Mouse (Mus musculus) CH12.LX (cell line): ENCODE data around the gene Btbd6. TPM values are rescaled to one million over a fixed set of nuclear protein-coding genes. Genes with fewer than 3 reads are reported as not detected.

ENCODE experiments used
- DNase-seq: peaks from one replicate; pipeline ENCODE4 v3.0.0-alpha.2; 2013; ENCODE audit errors: extremely low read depth
- H3K27ac ChIP-seq: 2 replicates; pipeline ENCODE4 v1.5.1; 2012; ENCODE audit warnings: low read depth, mild to moderate bottlenecking, control low read depth, moderate library complexity; ENCODE audit not compliant: insufficient read depth
- H3K27me3 ChIP-seq: replicated peaks from 2 replicates; pipeline ENCODE3; 2012; ENCODE audit warnings: inconsistent platforms
- H3K36me3 ChIP-seq, 2 experiments: replicated peaks in 1 of 2; 2 replicates each; pipeline versions ENCODE3 to v1.6.1; 2012; ENCODE audit warnings: inconsistent platforms in 1 of 2, low read length in 1 of 2, mild to moderate bottlenecking in 1 of 2, mixed read lengths in 1 of 2, moderate library complexity in 1 of 2; ENCODE audit not compliant: control insufficient read depth in 1 of 2, insufficient read depth in 1 of 2
- H3K4me1 ChIP-seq, 2 experiments: 2 replicates each; pipeline ENCODE4 v1.6.1; 2012; ENCODE audit warnings: inconsistent platforms in 1 of 2, moderate library complexity in 1 of 2; ENCODE audit not compliant: insufficient read depth in 2 of 2, control insufficient read depth in 1 of 2
- H3K4me2 ChIP-seq: 2 replicates; pipeline ENCODE4 v1.6.1; 2012; ENCODE audit warnings: low read depth, mild to moderate bottlenecking, control low read depth; ENCODE audit not compliant: poor library complexity, insufficient read depth, severe bottlenecking
- H3K4me3 ChIP-seq, 3 experiments: fragments of 150-350 bp in 1 of 3; sonication (generic) in 1 of 3; replicated peaks in 1 of 3; 2 replicates each; pipeline versions ENCODE3 to v1.5.1; 2011 to 2012; ENCODE audit warnings: low read depth in 2 of 3, low read length in 2 of 3, mild to moderate bottlenecking in 2 of 3, moderate library complexity in 2 of 3, control low read depth in 1 of 3, improper control_type of control experiment in 1 of 3, inconsistent platforms in 1 of 3, mixed read lengths in 1 of 3; ENCODE audit not compliant: poor library complexity in 1 of 3
- H3K79me2 ChIP-seq: replicated peaks from 2 replicates; pipeline ENCODE4 v1.6.1; 2012; ENCODE audit warnings: mild to moderate bottlenecking, moderate library complexity; ENCODE audit not compliant: control insufficient read depth, poor library complexity, insufficient read depth, severe bottlenecking; ENCODE audit errors: extremely low read depth
- H3K9ac ChIP-seq: 2 replicates; pipeline ENCODE4 v1.6.1; 2012; ENCODE audit warnings: low read depth, mild to moderate bottlenecking, control low read depth, moderate library complexity; ENCODE audit not compliant: insufficient read depth
- H3K9me3 ChIP-seq: replicated peaks from 2 replicates; pipeline ENCODE3; 2012; ENCODE audit warnings: low read length, inconsistent platforms, mixed read lengths
- CHD1 ChIP-seq: IDR thresholded peaks from 2 replicates; pipeline ENCODE4 v1.6.1; 2012; ENCODE audit warnings: low read depth, low read length, improper control_type of control experiment, inconsistent platforms
- CHD2 ChIP-seq: IDR thresholded peaks from 2 replicates; pipeline ENCODE4 v1.6.1; 2011; ENCODE audit warnings: low read length, improper control_type of control experiment
- E2F4 ChIP-seq: IDR thresholded peaks from 2 replicates; pipeline ENCODE4 v1.6.1; 2011; ENCODE audit warnings: low read depth, low read length, improper control_type of control experiment; ENCODE audit not compliant: insufficient replicate concordance
- ELF1 ChIP-seq: IDR thresholded peaks from 2 replicates; pipeline ENCODE4 v1.6.1; 2014; ENCODE audit warnings: low read depth, mild to moderate bottlenecking, inconsistent platforms, low read length, improper control_type of control experiment
- EP300 ChIP-seq: IDR thresholded peaks from 2 replicates; pipeline ENCODE4 v1.6.1; 2011; ENCODE audit warnings: low read length, improper control_type of control experiment
- ETS1 ChIP-seq: conservative IDR thresholded peaks from 2 replicates; pipeline ENCODE4 v1.6.1; 2012; ENCODE audit warnings: low read depth, mild to moderate bottlenecking, inconsistent platforms, low read length, improper control_type of control experiment, moderate library complexity
- GABPA ChIP-seq: IDR thresholded peaks from 2 replicates; pipeline ENCODE4 v1.6.1; 2012; ENCODE audit warnings: low read depth, low read length, improper control_type of control experiment, inconsistent platforms; ENCODE audit not compliant: insufficient replicate concordance
- HCFC1 ChIP-seq: IDR thresholded peaks from 2 replicates; pipeline ENCODE4 v1.6.1; 2012; ENCODE audit warnings: low read depth, mild to moderate bottlenecking, inconsistent platforms, low read length, improper control_type of control experiment
- JUND ChIP-seq: conservative IDR thresholded peaks from 2 replicates; pipeline ENCODE4 v1.6.1; 2011; ENCODE audit warnings: low read depth, low read length, improper control_type of control experiment
- KAT2A ChIP-seq: IDR thresholded peaks from 2 replicates; pipeline ENCODE4 v1.6.1; 2012; ENCODE audit warnings: low read length, improper control_type of control experiment, inconsistent platforms; ENCODE audit not compliant: insufficient replicate concordance
- MAFK ChIP-seq: IDR thresholded peaks from 2 replicates; pipeline ENCODE4 v1.6.1; 2011; ENCODE audit warnings: low read length, improper control_type of control experiment; ENCODE audit not compliant: insufficient replicate concordance
- MAX ChIP-seq: IDR thresholded peaks from 2 replicates; pipeline ENCODE4 v1.6.1; 2011; ENCODE audit warnings: low read length, improper control_type of control experiment
- MAZ ChIP-seq: IDR thresholded peaks from 2 replicates; pipeline ENCODE4 v1.6.1; 2012; ENCODE audit warnings: low read depth, mild to moderate bottlenecking, inconsistent platforms, low read length, improper control_type of control experiment, moderate library complexity
- MEF2A ChIP-seq: IDR thresholded peaks from 2 replicates; pipeline ENCODE4 v1.6.1; 2014; ENCODE audit warnings: low read depth, mild to moderate bottlenecking, inconsistent platforms, low read length, improper control_type of control experiment, borderline replicate concordance
- MXI1 ChIP-seq: IDR thresholded peaks from 2 replicates; pipeline ENCODE4 v1.6.1; 2011; ENCODE audit warnings: mild to moderate bottlenecking, low read depth, low read length, improper control_type of control experiment
- NELFE ChIP-seq: IDR thresholded peaks from 2 replicates; pipeline ENCODE4 v1.6.1; 2011; ENCODE audit warnings: low read depth, low read length, improper control_type of control experiment
- NRF1 ChIP-seq: IDR thresholded peaks from 2 replicates; pipeline ENCODE4 v1.6.1; 2014; ENCODE audit warnings: low read depth, mild to moderate bottlenecking, inconsistent platforms, low read length, improper control_type of control experiment, moderate library complexity
- PAX5 ChIP-seq: IDR thresholded peaks from 2 replicates; pipeline ENCODE4 v1.6.1; 2012; ENCODE audit warnings: low read length, inconsistent platforms, mixed read lengths
- POLR2A ChIP-seq: IDR thresholded peaks from 2 replicates; pipeline ENCODE4 v1.6.1; 2011; ENCODE audit warnings: low read depth, mild to moderate bottlenecking, improper control_type of control experiment, low read length
- RAD21 ChIP-seq: IDR thresholded peaks from 2 replicates; pipeline ENCODE4 v1.6.1; 2011; ENCODE audit warnings: low read depth, mild to moderate bottlenecking, low read length, improper control_type of control experiment, moderate library complexity
- RCOR1 ChIP-seq: conservative IDR thresholded peaks from 2 replicates; pipeline ENCODE4 v1.6.1; 2012; ENCODE audit warnings: low read depth, mild to moderate bottlenecking, inconsistent platforms, low read length, improper control_type of control experiment
- SMC3 ChIP-seq: IDR thresholded peaks from 2 replicates; pipeline ENCODE4 v1.6.1; 2011; ENCODE audit warnings: low read depth, low read length, improper control_type of control experiment
- TBP ChIP-seq: conservative IDR thresholded peaks from 2 replicates; pipeline ENCODE4 v1.6.1; 2011; ENCODE audit warnings: low read depth, low read length, improper control_type of control experiment
- TCF12 ChIP-seq: IDR thresholded peaks from 2 replicates; pipeline ENCODE4 v1.6.1; 2014; ENCODE audit warnings: low read depth, mild to moderate bottlenecking, inconsistent platforms, low read length, improper control_type of control experiment
- UBTF ChIP-seq: IDR thresholded peaks from 2 replicates; pipeline ENCODE4 v1.6.1; 2012; ENCODE audit warnings: low read depth, mild to moderate bottlenecking, inconsistent platforms, low read length, improper control_type of control experiment, moderate library complexity
- USF1 ChIP-seq: IDR thresholded peaks from 2 replicates; pipeline ENCODE4 v1.6.1; 2014; ENCODE audit warnings: low read depth, mild to moderate bottlenecking, inconsistent platforms, low read length, improper control_type of control experiment
- USF2 ChIP-seq: conservative IDR thresholded peaks from 2 replicates; pipeline ENCODE4 v1.6.1; 2011; ENCODE audit warnings: low read depth, low read length, improper control_type of control experiment
- ZC3H11A ChIP-seq: IDR thresholded peaks from 2 replicates; pipeline ENCODE4 v1.6.1; 2012; ENCODE audit warnings: low read depth, mild to moderate bottlenecking, inconsistent platforms, low read length, improper control_type of control experiment
- ZMIZ1 ChIP-seq: IDR thresholded peaks from 2 replicates; pipeline ENCODE4 v1.6.1; 2012; ENCODE audit warnings: low read depth, mild to moderate bottlenecking, inconsistent platforms, low read length, improper control_type of control experiment
- dilution Hi-C: fragments of 300-500 bp; cut with MboI; formaldehyde crosslinking; loops from 2 replicates; pipeline ENCODE4 v1.14.3; 2020; ENCODE audit warnings: low sequenced_read_pairs; ENCODE audit not compliant: extremely low pct_unique_long_range_greater_than_20kb, extremely low pct_ligation_motif_present
- in situ Hi-C: fragments of 300-500 bp; cut with MboI; formaldehyde crosslinking; loops from 3 replicates; pipeline ENCODE4 v1.14.3; 2019; ENCODE audit warnings: low sequenced_read_pairs, low pct_ligation_motif_present, low pct_unique_long_range_greater_than_20kb, mixed read lengths
- polyA plus RNA-seq: library from polyadenylated mRNA; unstranded; fragments of >175 nt; gene quantifications from 2 replicates; pipeline ENCODE4 v1.2.1, GENCODE M21; 2012; ENCODE audit warnings: low read depth; ENCODE audit not compliant: insufficient read length
- total RNA-seq, 2 experiments: library from RNA; depleted of rRNA; stranded (reverse); fragments of 300-350 nt in 1 of 2; fragments of >200 nt in 1 of 2; gene quantifications; 2 replicates each; pipeline ENCODE4 v1.2.3; 2012 to 2014

The Btbd6 gene
- total and polyA plus RNA-seq, 3 experiments = 5.6 to 11.9 (median 9.9) TPM

GRCm38 (mm10) chr12:112941776-112942713, 34.2 kb upstream of the Btbd6 start, which contains the start of gene Nudt14:
Gene Nudt14, minus strand, starts transcription at chr12:112942124.
- in situ Hi-C loops (loop anchor here (5.0 kb wide), 1 partner anchor 70 kb away; no protein-coding TSS in a partner anchor), dilution Hi-C loops (no loop called here)
- peak; percentile 77 for DNase-seq
- H3K36me3 ChIP-seq = peaks cover 0 to 6% of the 10 kb centered on the region in 2 experiments
- H3K27me3 ChIP-seq = peaks cover 2% of the 10 kb centered on the region
- no peaks in the 10 kb centered on the region for H3K79me2 ChIP-seq
- H3K4me1 ChIP-seq = peaks cover 12 to 33% of the 10 kb centered on the region in 2 experiments
- H3K4me2 ChIP-seq = peak within 1 kb of the TSS; percentile 90
- peak within 1 kb of the TSS; percentile 56; the same call in 1 of the 2 replicates for H3K27ac ChIP-seq
- H3K9ac ChIP-seq = peak within 1 kb of the TSS; percentile 92
- TF ChIP-seq CHD2 (no peak), ZC3H11A (no peak), ELF1 (0 out of 2 replicates have a peak, but pooled peaks have one; percentile 8), PAX5 (no peak), NRF1 (peak; percentile 67), TBP (no peak), KAT2A (no peak), CHD1 (no peak), MAZ (no peak), ETS1 (no peak), SMC3 (no peak), RAD21 (no peak), MXI1 (no peak; the same call in 1 of the 2 replicates), TCF12 (no peak), GABPA (no peak), ZMIZ1 (no peak), E2F4 (no peak), RCOR1 (no peak), HCFC1 (no peak), NELFE (peak; percentile 50), MEF2A (no peak), POLR2A (peak; percentile 62), USF2 (no peak), USF1 (no peak), JUND (no peak), MAFK (no peak), EP300 (no peak), UBTF (no peak), MAX (no peak)
- no peaks in the 10 kb centered on the region for H3K9me3 ChIP-seq
- peak within 1 kb of the TSS; percentile 68 to 82 (median 74) for H3K4me3 ChIP-seq
